Mouse (Mus musculus): ENCODE results near the gene Iqcf1.

DNA sequence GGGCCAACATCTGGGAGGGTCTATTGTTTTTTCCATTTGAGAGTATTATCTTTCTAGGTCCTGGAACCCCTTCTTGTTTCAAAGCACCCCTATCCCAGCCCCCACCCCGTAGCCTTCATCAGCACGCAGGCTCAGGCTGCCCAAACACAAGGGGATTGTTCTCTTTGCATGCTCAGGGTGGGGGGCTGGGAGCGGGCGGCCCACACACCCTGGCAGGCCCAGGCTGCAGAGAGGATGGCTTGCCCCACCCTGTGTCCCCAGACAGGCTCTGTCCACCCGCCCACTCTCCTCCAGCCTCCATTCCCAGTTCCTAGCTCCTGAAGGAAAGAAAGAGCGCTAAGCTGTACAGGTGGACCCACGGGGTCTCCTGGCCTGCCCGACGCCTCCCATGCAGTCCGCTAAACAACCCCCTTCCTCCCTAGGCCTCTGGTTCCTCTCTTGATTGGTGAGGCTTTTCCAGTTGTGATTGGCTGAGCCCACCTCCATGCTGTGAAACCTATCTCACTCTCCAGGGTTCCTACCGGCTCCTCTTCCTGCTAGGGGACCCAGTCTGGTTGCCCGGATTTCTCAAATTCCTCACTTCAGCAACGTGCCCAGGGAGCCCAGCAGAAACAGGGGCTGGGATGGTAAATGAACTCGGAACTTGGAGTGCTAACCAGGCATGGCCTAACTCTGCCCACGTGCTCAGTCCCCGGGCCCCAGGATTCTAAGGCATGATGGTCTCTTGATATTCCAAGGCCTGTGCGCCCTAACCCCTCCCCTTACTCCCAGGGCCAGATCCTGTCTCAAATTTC is 44.7 kb upstream of the Iqcf1 start:
- TF ChIP-seq GATA1 (IDR thresholded peaks at IDR 0.05; ENCODE audit: low read length), result no peak
- no peak for TF ChIP-seq TAL1 (IDR thresholded peaks at IDR 0.05; ENCODE audit: low read length)

Data from erythroblast, embryonic 14.5 days (primary cell).